In the genomic region with DNA sequence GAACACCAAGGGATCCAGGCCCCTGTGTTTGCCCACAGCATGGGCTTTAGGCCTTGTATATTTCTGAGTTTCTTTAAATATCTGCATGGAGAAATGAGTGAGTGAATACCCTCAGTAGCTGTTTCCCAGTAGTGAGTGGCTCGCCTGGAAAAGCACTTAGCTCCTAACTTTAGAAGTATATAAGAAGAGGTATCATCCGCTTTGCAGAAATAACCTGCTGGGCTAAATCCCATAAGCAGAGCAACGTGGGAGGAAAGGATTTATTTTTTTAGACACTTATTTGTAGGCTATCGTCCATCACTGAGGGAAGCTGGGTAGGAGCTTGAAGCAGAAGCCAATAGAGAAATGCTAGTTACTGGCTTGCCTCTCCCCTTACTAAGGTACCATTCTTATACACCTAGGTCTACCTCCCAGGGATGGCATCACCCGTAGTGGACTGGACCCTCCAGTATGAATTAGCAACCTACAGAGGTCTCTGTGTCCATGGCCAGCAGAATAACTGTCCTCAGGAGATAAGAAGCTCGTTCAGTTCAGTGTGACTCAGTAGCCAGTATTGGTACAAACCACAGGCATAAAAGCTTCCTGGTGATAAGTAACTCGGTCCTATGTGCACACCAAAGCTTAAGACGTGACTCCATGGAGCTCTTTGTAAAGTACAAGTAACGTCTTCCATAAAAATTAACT, we compare ENCODE assay signal across 19 mouse cellular contexts. TPM values are rescaled to one million over a fixed set of nuclear protein-coding genes. Genes with fewer than 3 reads are reported as not detected.
DNase-seq lines count a peak whose midpoint lies in the region; ATAC-seq and TF ChIP-seq lines count a peak whose summit lies in the region.
"Had no signal": no experiment of that assay in that cellular context is flagged by ENCODE, and none has a peak within 500 bp of the region (broad histone marks: within the 10 kb centered on the region; RNA-seq: fewer than 3 reads in every experiment).

No protein-coding gene starts in this region.

- H3K27me3 ChIP-seq in megakaryocyte, embryonic 14.5 days (replicated peaks), result no peaks in the 10 kb centered on the region
- H3K27me3 ChIP-seq in liver, embryonic 15.5 days, result no peaks in the 10 kb centered on the region
- no peaks in the 10 kb centered on the region for H3K27me3 ChIP-seq in heart, adult 2 months (ENCODE audit: control insufficient read depth, insufficient read depth, low read length)
- H3K27me3 ChIP-seq: CH12.LX; heart, embryonic 13.5 days; hindbrain, embryonic 15.5 days; Patski had no signal

- H3K27ac ChIP-seq in liver, embryonic 15.5 days (replicated peaks), result peak overlapping the region; percentile 34; the same call in 1 of the 2 replicates
- H3K27ac ChIP-seq in heart, adult 2 months, result no peak overlapping the region
- H3K27ac ChIP-seq: embryonic facial prominence, embryonic 10.5 days; heart, embryonic 13.5 days; hindbrain, embryonic 15.5 days had no signal

- TF ChIP-seq EP300 in heart, adult 2 months (IDR thresholded peaks at IDR 0.05; ENCODE audit: insufficient read depth, low read depth, low read length), result no peak

- TF ChIP-seq POLR2A in heart, adult 2 months (IDR thresholded peaks at IDR 0.05; ENCODE audit: insufficient read depth, low read depth, low read length), result no peak

- TF ChIP-seq CTCF in heart, adult 2 months (IDR thresholded peaks at IDR 0.05), result no peak

- WGBS in liver, embryonic 15.5 days (ENCODE audit: insufficient replicate concordance), result 48% methylated on average over 9 of the region's 9 CpGs
- WGBS in heart, adult 2 months, result 85% methylated on average over 9 of the region's 9 CpGs

- no peak overlapping the region for H3K9ac ChIP-seq in liver, embryonic 15.5 days
- no peak overlapping the region for H3K9ac ChIP-seq in heart, adult 2 months (ENCODE audit: low read depth, low read length)
- H3K9ac ChIP-seq: heart, embryonic 13.5 days; hindbrain, embryonic 15.5 days had no signal

- H3K9me3 ChIP-seq in megakaryocyte, embryonic 14.5 days, result no peaks in the 10 kb centered on the region
- no peaks in the 10 kb centered on the region for H3K9me3 ChIP-seq in liver, embryonic 15.5 days (replicated peaks)
- H3K9me3 ChIP-seq: embryonic facial prominence, embryonic 10.5 days; heart, embryonic 13.5 days; hindbrain, embryonic 15.5 days had no signal

- H3K4me3 ChIP-seq in megakaryocyte, embryonic 14.5 days (replicated peaks), result peak overlapping the region; percentile 33
- H3K4me3 ChIP-seq in liver, embryonic 15.5 days (replicated peaks), result no peak overlapping the region
- no peak overlapping the region for H3K4me3 ChIP-seq in heart, adult 2 months
- H3K4me3 ChIP-seq: embryonic facial prominence, embryonic 10.5 days; heart, embryonic 13.5 days; hindbrain, embryonic 15.5 days had no signal

- H3K79me2 ChIP-seq in heart, adult 2 months (replicated peaks; ENCODE audit: control insufficient read depth, insufficient read depth, low read length), result no peaks in the 10 kb centered on the region

- peaks cover 72% of the 10 kb centered on the region for H3K4me1 ChIP-seq in megakaryocyte, embryonic 14.5 days
- peaks cover 12% of the 10 kb centered on the region; the same call in 1 of the 2 replicates for H3K4me1 ChIP-seq in liver, embryonic 15.5 days (replicated peaks)
- no peaks in the 10 kb centered on the region for H3K4me1 ChIP-seq in heart, adult 2 months (ENCODE audit: control insufficient read depth, insufficient read depth, low read length)
- H3K4me1 ChIP-seq: embryonic facial prominence, embryonic 10.5 days; hindbrain, embryonic 15.5 days had no signal

- intact Hi-C loops in heart, adult 2 months (cut with DNase I), result no loop called here

- peak; percentile 65 for ATAC-seq in frontal cortex, adult (ENCODE audit: low TSS enrichment)
- no peak for ATAC-seq in megakaryocyte, adult 5-6 weeks (ENCODE audit: poor library complexity, severe bottlenecking)
- ATAC-seq in liver, embryonic 15.5 days (ENCODE audit: insufficient read depth), result peak; percentile 67
- ATAC-seq: activated CD4-positive, CD25-positive, alpha-beta regulatory T cell, adult 4 months; forebrain, embryonic 14.5 days; Patski had no signal

- peaks cover 99% of the 10 kb centered on the region for H3K36me3 ChIP-seq in megakaryocyte, embryonic 14.5 days (replicated peaks; ENCODE audit: low read length)
- peaks cover 97% of the 10 kb centered on the region for H3K36me3 ChIP-seq in liver, embryonic 15.5 days (replicated peaks)
- H3K36me3 ChIP-seq in heart, adult 2 months (ENCODE audit: control insufficient read depth, insufficient read depth, low read length), result no peaks in the 10 kb centered on the region; the same call in 1 of the 2 replicates

- no peak for DNase-seq in frontal cortex, postnatal 10 days (ENCODE audit: low spot score in 2 of 2)
- peak; percentile 46 for DNase-seq in telencephalon, adult 2 months (ENCODE audit: low read depth, low spot score)
- DNase-seq in heart, adult 2 months, result no peak
- no peak for DNase-seq in retina, postnatal 1 day
- DNase-seq: adrenal gland, postnatal 14 days; gastrocnemius, postnatal 10 days; heart, adult 18-20 months; heart, postnatal 36 days had no signal

- H3K4me2 ChIP-seq in liver, embryonic 15.5 days, result no peak overlapping the region
- H3K4me2 ChIP-seq: heart, embryonic 13.5 days; hindbrain, embryonic 15.5 days had no signal

RNA-seq across cellular contexts. Expression of gene Gars, which starts 26.1 kb away (rescaled TPM):
- polyA plus RNA-seq in megakaryocyte, embryonic 14.5 days (2012; ENCODE audit: insufficient read depth, low replicate concordance), result 57.4 and 75.3 TPM in 2 replicates
- total RNA-seq in megakaryocyte, adult 5-6 weeks (2015), result 38.2 and 39.9 TPM in 2 replicates
- total RNA-seq in megakaryocyte, adult 5-6 weeks (2017), result 80.8 and 84.3 TPM in 2 replicates
- polyA plus RNA-seq in liver, embryonic 15.5 days (2015; fragmentation: Nextera tagmentation; extraction: Ambion mirVana), result 100 TPM in 2 replicates
- total RNA-seq in heart, adult 2 months (2021), result 10 to 100 TPM; 55.1 to 60.4 TPM
- polyA plus RNA-seq in heart, adult 2 months (2012; rRNA removed), result 26.7 and 44.5 TPM in 2 replicates
